Mouse (Mus musculus): ENCODE measurements around the gene Ube2e3. TPM values are rescaled to one million over a fixed set of nuclear protein-coding genes. Genes with fewer than 3 reads are reported as not detected.
A peak's percentile ranks its signal among the peaks of the same experiment; 100 is the strongest.

Ube2e3 gene
- polyA plus RNA-seq, 1 experiment from 2014 or later: 191 TPM

GRCm38 (mm10) chr2:78868951-78869720 is 1.2 kb downstream of the Ube2e3 start:
- Histone ChIP-seq H3K27ac (peak overlapping the region; percentile 99), H3K4me3 (peak overlapping the region; percentile 81), H3K9me3 (no peaks in the 10 kb centered on the region), H3K27me3 (ENCODE audit: poor library complexity, severe bottlenecking) (no peaks in the 10 kb centered on the region), H3K36me3 (replicated peaks) (peaks cover 10% of the 10 kb centered on the region), H3K4me1 (peaks cover 53% of the 10 kb centered on the region)
- under 1% methylated on average over 82 of the region's 114 CpGs for WGBS
- DNase-seq (ENCODE audit: extremely low spot score, low spot score): peak; percentile 77

GRCm38 (mm10) chr2:78869721-78870442 is 2.0 kb downstream of the Ube2e3 start:
- H3K9me3 ChIP-seq: no peaks in the 10 kb centered on the region
- DNase-seq (ENCODE audit: extremely low spot score, low spot score): peak; percentile 26
- 4% methylated on average over 35 of the region's 35 CpGs for WGBS
- peak overlapping the region; percentile 81 for H3K4me3 ChIP-seq
- H3K4me1 ChIP-seq: peaks cover 54% of the 10 kb centered on the region
- H3K27ac ChIP-seq: peak overlapping the region; percentile 99
- H3K27me3 ChIP-seq (ENCODE audit: poor library complexity, severe bottlenecking): no peaks in the 10 kb centered on the region
- H3K36me3 ChIP-seq (replicated peaks): peaks cover 10% of the 10 kb centered on the region

- H3K36me3 ChIP-seq (replicated peaks): peaks cover 12% of the 10 kb centered on the region
- DNase-seq (ENCODE audit: extremely low spot score, low spot score): no peak
- H3K9me3 ChIP-seq: no peaks in the 10 kb centered on the region
- H3K27ac ChIP-seq: peak overlapping the region; percentile 99
- WGBS: 29% methylated on average over 10 of the region's 10 CpGs
- peaks cover 54% of the 10 kb centered on the region for H3K4me1 ChIP-seq
- peak overlapping the region; percentile 81 for H3K4me3 ChIP-seq
- no peaks in the 10 kb centered on the region for H3K27me3 ChIP-seq (ENCODE audit: poor library complexity, severe bottlenecking)
Measured at GRCm38 (mm10) chr2:78870443-78871025, 2.6 kb downstream of the Ube2e3 start.

GRCm38 (mm10) chr2:78871971-78872860 is 4.3 kb downstream of the Ube2e3 start:
- peak overlapping the region; percentile 99 for H3K27ac ChIP-seq
- H3K4me3 ChIP-seq: peak overlapping the region; percentile 81
- DNase-seq (ENCODE audit: extremely low spot score, low spot score): no peak
- H3K27me3 ChIP-seq (ENCODE audit: poor library complexity, severe bottlenecking): no peaks in the 10 kb centered on the region
- H3K36me3 ChIP-seq (replicated peaks): peaks cover 14% of the 10 kb centered on the region
- no peaks in the 10 kb centered on the region for H3K9me3 ChIP-seq
- 49% methylated on average over 8 of the region's 8 CpGs for WGBS
- H3K4me1 ChIP-seq: peaks cover 50% of the 10 kb centered on the region

GRCm38 (mm10) chr2:78873946-78874345 is 6.0 kb downstream of the Ube2e3 start:
- 71% methylated on average over 2 of the region's 2 CpGs for WGBS
- no peak for DNase-seq (ENCODE audit: extremely low spot score, low spot score)

GRCm38 (mm10) chr2:78876002-78876401 is 8.1 kb downstream of the Ube2e3 start:
- DNase-seq (ENCODE audit: extremely low spot score, low spot score): no peak
- H3K27me3 ChIP-seq (ENCODE audit: poor library complexity, severe bottlenecking): no peaks in the 10 kb centered on the region
- no peak overlapping the region for H3K4me3 ChIP-seq
- no peaks in the 10 kb centered on the region for H3K9me3 ChIP-seq
- H3K4me1 ChIP-seq: peaks cover 43% of the 10 kb centered on the region
- H3K27ac ChIP-seq: no peak overlapping the region
- peaks cover 10% of the 10 kb centered on the region for H3K36me3 ChIP-seq (replicated peaks)

More at GRCm38 (mm10) chr2:78873946-78874345, 6.0 kb downstream of the Ube2e3 start:
- Histone ChIP-seq H3K4me3 (peak overlapping the region; percentile 81; the same call in 1 of the 2 replicates), H3K4me1 (peaks cover 48% of the 10 kb centered on the region), H3K27me3 (ENCODE audit: poor library complexity, severe bottlenecking) (no peaks in the 10 kb centered on the region), H3K36me3 (replicated peaks) (peaks cover 14% of the 10 kb centered on the region), H3K27ac (0 out of 2 replicates have a peak overlapping the region, but pooled peaks have one; percentile 20), H3K9me3 (no peaks in the 10 kb centered on the region)

GRCm38 (mm10) chr2:78882068-78882467 is 14.1 kb downstream of the Ube2e3 start:
- Histone ChIP-seq H3K9me3 (no peaks in the 10 kb centered on the region), H3K36me3 (replicated peaks) (no peaks in the 10 kb centered on the region; the same call in 1 of the 2 replicates), H3K27me3 (ENCODE audit: poor library complexity, severe bottlenecking) (no peaks in the 10 kb centered on the region), H3K27ac (no peak overlapping the region), H3K4me3 (no peak overlapping the region), H3K4me1 (peaks cover 27% of the 10 kb centered on the region)
- DNase-seq (ENCODE audit: extremely low spot score, low spot score): no peak
- 90% methylated on average over 1 of the region's 1 CpGs for WGBS

- Histone ChIP-seq H3K4me1 (peaks cover 31% of the 10 kb centered on the region), H3K27ac (no peak overlapping the region), H3K9me3 (no peaks in the 10 kb centered on the region), H3K27me3 (ENCODE audit: poor library complexity, severe bottlenecking) (no peaks in the 10 kb centered on the region), H3K36me3 (replicated peaks) (no peaks in the 10 kb centered on the region; the same call in 1 of the 2 replicates), H3K4me3 (no peak overlapping the region)
- DNase-seq (ENCODE audit: extremely low spot score, low spot score): no peak
- 91% methylated on average over 3 of the region's 3 CpGs for WGBS
Measured at GRCm38 (mm10) chr2:78882743-78883433, 15.0 kb downstream of the Ube2e3 start.

GRCm38 (mm10) chr2:78886446-78886845 is 18.5 kb downstream of the Ube2e3 start:
- Histone ChIP-seq H3K9me3 (no peaks in the 10 kb centered on the region), H3K27me3 (ENCODE audit: poor library complexity, severe bottlenecking) (no peaks in the 10 kb centered on the region), H3K4me1 (peaks cover 20% of the 10 kb centered on the region), H3K4me3 (no peak overlapping the region), H3K36me3 (replicated peaks) (no peaks in the 10 kb centered on the region; the same call in 1 of the 2 replicates), H3K27ac (no peak overlapping the region)
- 79% methylated on average over 2 of the region's 2 CpGs for WGBS
- DNase-seq (ENCODE audit: extremely low spot score, low spot score): no peak

- WGBS: 67% methylated on average over 3 of the region's 3 CpGs
- no peaks in the 10 kb centered on the region for H3K27me3 ChIP-seq (ENCODE audit: poor library complexity, severe bottlenecking)
Measured at GRCm38 (mm10) chr2:78888190-78888589, 20.3 kb downstream of the Ube2e3 start.

GRCm38 (mm10) chr2:78895216-78895615 is 27.3 kb downstream of the Ube2e3 start:
- Histone ChIP-seq H3K9me3 (no peaks in the 10 kb centered on the region), H3K4me1 (no peaks in the 10 kb centered on the region), H3K4me3 (no peak overlapping the region), H3K27ac (no peak overlapping the region), H3K36me3 (replicated peaks) (no peaks in the 10 kb centered on the region), H3K27me3 (ENCODE audit: poor library complexity, severe bottlenecking) (no peaks in the 10 kb centered on the region)
- DNase-seq (ENCODE audit: extremely low spot score, low spot score): no peak
- WGBS: 92% methylated on average over 2 of the region's 2 CpGs

More at GRCm38 (mm10) chr2:78888190-78888589, 20.3 kb downstream of the Ube2e3 start:
- no peak overlapping the region for H3K27ac ChIP-seq
- no peaks in the 10 kb centered on the region for H3K9me3 ChIP-seq
- peaks cover 16% of the 10 kb centered on the region; the same call in 1 of the 2 replicates for H3K4me1 ChIP-seq
- no peak overlapping the region for H3K4me3 ChIP-seq
- no peak for DNase-seq (ENCODE audit: extremely low spot score, low spot score)
- H3K36me3 ChIP-seq (replicated peaks): no peaks in the 10 kb centered on the region; the same call in 1 of the 2 replicates
